Mouse (Mus musculus) stomach, postnatal 0 days (tissue): ENCODE measurements at regions not wholly inside any gene's neighbourhood (a gene's known extent, or its start where the extent isn't known, plus 50 kb on each side); places are given as distances from the start of the nearest gene placed in this dataset.

Source experiments
- CTCF ChIP-seq: IDR thresholded peaks from 2 replicates; pipeline ENCODE4 v1.5.1; 2016; ENCODE audit warnings: antibody characterized with exemption, low read depth, mild to moderate bottlenecking, moderate library complexity
- EP300 ChIP-seq: optimal IDR thresholded peaks from 2 replicates; pipeline ENCODE3; 2016; ENCODE audit warnings: antibody characterized with exemption

GRCm38 (mm10) chr10:117988076-117988475 lies 142.2 kb upstream of the Rap1b start:
- TF ChIP-seq EP300 (no peak), CTCF (no peak)
